Mouse (Mus musculus): ENCODE results near the gene Pgs1. TPM values are rescaled to one million over a fixed set of nuclear protein-coding genes. Genes with fewer than 3 reads are reported as not detected.
A peak's percentile ranks its signal among the peaks of the same experiment; 100 is the strongest.

The Pgs1 gene
- polyA plus RNA-seq, 1 experiment from 2014 or later, result 37.5 TPM

- Histone ChIP-seq H3K27ac (ENCODE audit: low read depth, low read length) (peak overlapping the region; percentile 13; the same call in 1 of the 2 replicates), H3K27me3 (ENCODE audit: control insufficient read depth, insufficient read depth, low read length) (no peaks in the 10 kb centered on the region), H3K4me1 (ENCODE audit: control insufficient read depth, insufficient read depth, low read length) (peaks cover 29% of the 10 kb centered on the region), H3K36me3 (ENCODE audit: control insufficient read depth, insufficient read depth, low read length) (no peaks in the 10 kb centered on the region), H3K4me2 (replicated peaks; ENCODE audit: low read depth, low read length) (peak overlapping the region; percentile 67), H3K9ac (ENCODE audit: low read depth, low read length) (peak overlapping the region; percentile 46), H3K4me3 (ENCODE audit: low read length) (peak overlapping the region; percentile 32), H3K9me3 (ENCODE audit: control insufficient read depth, low read length) (no peaks in the 10 kb centered on the region)
- peak; percentile 75 for ATAC-seq (ENCODE audit: low FRiP score, low TSS enrichment)
- WGBS, result 1% methylated on average over 47 of the region's 49 CpGs
Observed at GRCm38 (mm10) chr11:117949392-117950091, 36.5 kb upstream of the Pgs1 start.

- Histone ChIP-seq H3K4me1 (ENCODE audit: control insufficient read depth, insufficient read depth, low read length) (peaks cover 32% of the 10 kb centered on the region), H3K9me3 (ENCODE audit: control insufficient read depth, low read length) (no peaks in the 10 kb centered on the region), H3K36me3 (ENCODE audit: control insufficient read depth, insufficient read depth, low read length) (no peaks in the 10 kb centered on the region), H3K27me3 (ENCODE audit: control insufficient read depth, insufficient read depth, low read length) (no peaks in the 10 kb centered on the region), H3K9ac (ENCODE audit: low read depth, low read length) (no peak overlapping the region), H3K4me3 (ENCODE audit: low read length) (no peak overlapping the region), H3K27ac (ENCODE audit: low read depth, low read length) (no peak overlapping the region), H3K4me2 (replicated peaks; ENCODE audit: low read depth, low read length) (no peak overlapping the region)
- WGBS, result 61% methylated on average over 6 of the region's 6 CpGs
- no peak for ATAC-seq (ENCODE audit: low FRiP score, low TSS enrichment)
Observed at GRCm38 (mm10) chr11:117951391-117951790, 34.7 kb upstream of the Pgs1 start.

GRCm38 (mm10) chr11:117952174-117952933 is 33.7 kb upstream of the Pgs1 start:
- Histone ChIP-seq H3K4me2 (replicated peaks; ENCODE audit: low read depth, low read length) (no peak overlapping the region), H3K4me3 (ENCODE audit: low read length) (no peak overlapping the region), H3K36me3 (ENCODE audit: control insufficient read depth, insufficient read depth, low read length) (no peaks in the 10 kb centered on the region), H3K27ac (ENCODE audit: low read depth, low read length) (no peak overlapping the region), H3K27me3 (ENCODE audit: control insufficient read depth, insufficient read depth, low read length) (no peaks in the 10 kb centered on the region), H3K4me1 (ENCODE audit: control insufficient read depth, insufficient read depth, low read length) (peaks cover 32% of the 10 kb centered on the region), H3K9ac (ENCODE audit: low read depth, low read length) (no peak overlapping the region), H3K9me3 (ENCODE audit: control insufficient read depth, low read length) (no peaks in the 10 kb centered on the region)
- WGBS, result 61% methylated on average over 9 of the region's 9 CpGs
- ATAC-seq (ENCODE audit: low FRiP score, low TSS enrichment), result no peak

GRCm38 (mm10) chr11:117954094-117954493 is 32.0 kb upstream of the Pgs1 start:
- peak overlapping the region; percentile 48; the same call in 1 of the 2 replicates for H3K27ac ChIP-seq (ENCODE audit: low read depth, low read length)
- H3K27me3 ChIP-seq (ENCODE audit: control insufficient read depth, insufficient read depth, low read length), result no peaks in the 10 kb centered on the region
- peaks cover 38% of the 10 kb centered on the region for H3K4me1 ChIP-seq (ENCODE audit: control insufficient read depth, insufficient read depth, low read length)
- no peaks in the 10 kb centered on the region for H3K36me3 ChIP-seq (ENCODE audit: control insufficient read depth, insufficient read depth, low read length)
- ATAC-seq (ENCODE audit: low FRiP score, low TSS enrichment), result no peak
- H3K4me3 ChIP-seq (ENCODE audit: low read length), result no peak overlapping the region
- WGBS, result 58% methylated on average over 2 of the region's 2 CpGs
- no peaks in the 10 kb centered on the region for H3K9me3 ChIP-seq (ENCODE audit: control insufficient read depth, low read length)
- H3K4me2 ChIP-seq (replicated peaks; ENCODE audit: low read depth, low read length), result no peak overlapping the region
- H3K9ac ChIP-seq (ENCODE audit: low read depth, low read length), result no peak overlapping the region

- no peak overlapping the region for H3K9ac ChIP-seq (ENCODE audit: low read depth, low read length)
- H3K9me3 ChIP-seq (ENCODE audit: control insufficient read depth, low read length), result no peaks in the 10 kb centered on the region
- H3K4me1 ChIP-seq (ENCODE audit: control insufficient read depth, insufficient read depth, low read length), result peaks cover 36% of the 10 kb centered on the region; the same call in 1 of the 2 replicates
- peak overlapping the region; percentile 48; the same call in 1 of the 2 replicates for H3K27ac ChIP-seq (ENCODE audit: low read depth, low read length)
- no peaks in the 10 kb centered on the region for H3K27me3 ChIP-seq (ENCODE audit: control insufficient read depth, insufficient read depth, low read length)
- no peak overlapping the region for H3K4me2 ChIP-seq (replicated peaks; ENCODE audit: low read depth, low read length)
- no peaks in the 10 kb centered on the region for H3K36me3 ChIP-seq (ENCODE audit: control insufficient read depth, insufficient read depth, low read length)
- no peak for ATAC-seq (ENCODE audit: low FRiP score, low TSS enrichment)
- H3K4me3 ChIP-seq (ENCODE audit: low read length), result no peak overlapping the region
- WGBS, result 83% methylated on average over 9 of the region's 9 CpGs
Observed at GRCm38 (mm10) chr11:117954819-117955218, 31.3 kb upstream of the Pgs1 start.

- Histone ChIP-seq H3K27ac (ENCODE audit: low read depth, low read length) (peak overlapping the region; percentile 20; the same call in 1 of the 2 replicates), H3K36me3 (ENCODE audit: control insufficient read depth, insufficient read depth, low read length) (no peaks in the 10 kb centered on the region), H3K4me1 (ENCODE audit: control insufficient read depth, insufficient read depth, low read length) (peaks cover 35% of the 10 kb centered on the region; the same call in 1 of the 2 replicates), H3K27me3 (ENCODE audit: control insufficient read depth, insufficient read depth, low read length) (no peaks in the 10 kb centered on the region), H3K9me3 (ENCODE audit: control insufficient read depth, low read length) (no peaks in the 10 kb centered on the region), H3K9ac (ENCODE audit: low read depth, low read length) (no peak overlapping the region), H3K4me3 (ENCODE audit: low read length) (no peak overlapping the region), H3K4me2 (replicated peaks; ENCODE audit: low read depth, low read length) (no peak overlapping the region)
- ATAC-seq (ENCODE audit: low FRiP score, low TSS enrichment), result peak; percentile 13; the same call in 1 of the 2 replicates
- WGBS, result 43% methylated on average over 13 of the region's 13 CpGs
Observed at GRCm38 (mm10) chr11:117955621-117956020, 30.5 kb upstream of the Pgs1 start.

GRCm38 (mm10) chr11:117958197-117958596 is 27.9 kb upstream of the Pgs1 start:
- H3K9ac ChIP-seq (ENCODE audit: low read depth, low read length), result no peak overlapping the region
- no peaks in the 10 kb centered on the region for H3K9me3 ChIP-seq (ENCODE audit: control insufficient read depth, low read length)
- no peak for ATAC-seq (ENCODE audit: low FRiP score, low TSS enrichment)
- WGBS, result 80% methylated on average over 7 of the region's 7 CpGs
- H3K36me3 ChIP-seq (ENCODE audit: control insufficient read depth, insufficient read depth, low read length), result no peaks in the 10 kb centered on the region
- no peak overlapping the region for H3K27ac ChIP-seq (ENCODE audit: low read depth, low read length)
- peaks cover 53% of the 10 kb centered on the region for H3K4me1 ChIP-seq (ENCODE audit: control insufficient read depth, insufficient read depth, low read length)
- no peak overlapping the region for H3K4me2 ChIP-seq (replicated peaks; ENCODE audit: low read depth, low read length)
- no peak overlapping the region for H3K4me3 ChIP-seq (ENCODE audit: low read length)
- H3K27me3 ChIP-seq (ENCODE audit: control insufficient read depth, insufficient read depth, low read length), result no peaks in the 10 kb centered on the region

- Histone ChIP-seq H3K9ac (ENCODE audit: low read depth, low read length) (no peak overlapping the region), H3K27ac (ENCODE audit: low read depth, low read length) (no peak overlapping the region), H3K4me1 (ENCODE audit: control insufficient read depth, insufficient read depth, low read length) (peaks cover 58% of the 10 kb centered on the region), H3K36me3 (ENCODE audit: control insufficient read depth, insufficient read depth, low read length) (no peaks in the 10 kb centered on the region), H3K4me2 (replicated peaks; ENCODE audit: low read depth, low read length) (no peak overlapping the region), H3K27me3 (ENCODE audit: control insufficient read depth, insufficient read depth, low read length) (no peaks in the 10 kb centered on the region), H3K9me3 (ENCODE audit: control insufficient read depth, low read length) (no peaks in the 10 kb centered on the region), H3K4me3 (ENCODE audit: low read length) (no peak overlapping the region)
- WGBS, result 85% methylated on average over 4 of the region's 4 CpGs
- ATAC-seq (ENCODE audit: low FRiP score, low TSS enrichment), result no peak
Observed at GRCm38 (mm10) chr11:117959166-117959565, 26.9 kb upstream of the Pgs1 start.

Measured in kidney, embryonic 14.5 days (tissue).